Mouse (Mus musculus) fibroblast of lung, adult 2 months (primary cell): Measurements from ENCODE around the gene Akr1cl.

Experiments
- DNase-seq: peaks from one replicate; pipeline ENCODE4 v3.0.0-alpha.2; 2011; ENCODE audit warnings: low read depth

Akr1cl gene

DNA sequence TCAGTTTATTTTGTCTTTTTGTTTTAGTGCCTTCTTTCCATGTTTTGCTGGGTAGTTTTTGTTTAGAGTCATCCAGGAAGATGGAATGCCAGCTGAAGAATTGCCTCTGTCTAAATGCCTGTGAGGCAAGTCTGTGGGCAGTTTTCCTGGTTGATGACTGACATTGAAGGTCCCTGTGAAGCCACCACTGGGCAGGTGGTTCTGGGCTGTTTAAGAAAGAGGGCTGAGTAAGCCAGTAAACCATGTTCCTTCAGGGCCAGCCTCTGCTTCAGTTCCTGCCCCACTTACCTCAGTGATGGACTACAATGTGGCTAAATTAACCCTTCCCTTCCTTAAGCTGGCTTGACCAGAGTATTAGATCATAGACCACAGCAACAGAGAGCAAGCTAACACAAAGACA, 44.4 kb downstream of the Akr1cl start:
- no peak for DNase-seq

GRCm38 (mm10) chr1:64986120-64986519, 46.4 kb downstream of the Akr1cl start:
- no peak for DNase-seq

DNA sequence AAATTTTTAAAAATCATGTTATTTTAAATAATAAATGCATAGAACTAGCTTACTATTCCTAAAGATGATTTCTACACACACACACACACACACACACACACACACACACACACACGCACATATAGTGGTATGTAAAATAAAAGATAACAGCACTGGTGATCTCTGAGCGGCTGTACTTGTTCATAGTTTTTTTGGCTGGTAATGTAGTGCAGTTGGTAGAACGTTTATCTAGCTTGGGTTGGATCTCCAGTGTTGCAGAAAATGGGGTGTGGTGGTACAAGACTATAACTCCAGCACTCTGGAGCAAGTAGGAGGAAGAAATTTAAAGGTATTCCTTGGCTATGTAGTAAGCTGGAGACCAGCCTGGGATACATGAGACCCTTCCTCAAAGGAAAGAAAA, 49.3 kb downstream of the Akr1cl start:
- no peak for DNase-seq

DNA sequence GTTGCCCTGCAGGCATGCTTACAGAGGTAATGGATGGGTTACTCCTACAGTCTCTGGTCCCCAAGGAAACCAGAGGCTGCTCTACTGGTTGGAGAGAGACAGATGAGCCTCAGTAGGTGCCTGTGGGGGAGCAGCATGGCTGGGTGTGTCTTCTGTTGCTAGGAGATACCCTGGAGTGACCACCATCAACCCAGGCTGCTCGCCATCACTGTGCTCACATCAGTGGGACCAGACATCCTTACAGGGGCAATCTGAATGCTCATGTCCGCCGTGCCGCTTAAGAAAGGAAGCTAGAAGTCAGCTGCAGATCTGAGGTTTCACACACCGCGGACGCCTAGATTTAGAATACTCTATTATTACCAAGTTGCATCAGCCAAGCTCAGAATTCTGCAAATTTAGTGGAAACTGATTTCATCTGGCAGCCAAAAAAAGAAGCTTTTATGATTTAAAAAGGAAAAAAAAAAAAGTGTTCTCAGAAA, 54.2 kb downstream of the Akr1cl start:
- DNase-seq, result no peak

- DNase-seq, result no peak
Measured at GRCm38 (mm10) chr1:64975346-64975745, 57.2 kb downstream of the Akr1cl start.

GRCm38 (mm10) chr1:64970685-64971084, 61.9 kb downstream of the Akr1cl start:
- no peak for DNase-seq
